Mouse (Mus musculus) splenic B cell, adult 2 months (primary cell): ENCODE results near the gene Zfp9.
A peak's percentile ranks its signal among the peaks of the same experiment; 100 is the strongest.

ENCODE experiments used
- DNase-seq: peaks from one replicate; pipeline ENCODE4 v3.0.0-alpha.2; 2011; ENCODE audit warnings: low read depth, low spot score
- H3K27me3 ChIP-seq: 2 replicates; pipeline ENCODE4 v1.6.1; 2012; ENCODE audit warnings: mild to moderate bottlenecking, low read length, moderate library complexity, mixed read lengths; ENCODE audit not compliant: control insufficient read depth, poor library complexity, insufficient read depth, severe bottlenecking
- H3K36me3 ChIP-seq: 2 replicates; pipeline ENCODE4 v1.6.1; 2012; ENCODE audit warnings: mild to moderate bottlenecking, low read length, moderate library complexity, mixed read lengths; ENCODE audit not compliant: control insufficient read depth, poor library complexity, insufficient read depth, severe bottlenecking

Zfp9 gene

GRCm38 (mm10) chr6:118478957-118479708 is at the start of gene Zfp9:
Gene Zfp9 (minus strand): TSS chr6:118479320.
- no peak for DNase-seq
- H3K27me3 ChIP-seq = no peaks in the 10 kb centered on the region
- H3K36me3 ChIP-seq = no peaks in the 10 kb centered on the region

- no peaks in the 10 kb centered on the region for H3K27me3 ChIP-seq
- no peak for DNase-seq
- H3K36me3 ChIP-seq = peaks cover 6% of the 10 kb centered on the region; the same call in 1 of the 2 replicates
Observed at GRCm38 (mm10) chr6:118520668-118521067, 41.5 kb upstream of the Zfp9 start.

- Histone ChIP-seq H3K36me3 (peaks cover 5% of the 10 kb centered on the region; the same call in 1 of the 2 replicates), H3K27me3 (no peaks in the 10 kb centered on the region)
- no peak for DNase-seq
Observed at GRCm38 (mm10) chr6:118513335-118514012, 34.4 kb upstream of the Zfp9 start.

DNA sequence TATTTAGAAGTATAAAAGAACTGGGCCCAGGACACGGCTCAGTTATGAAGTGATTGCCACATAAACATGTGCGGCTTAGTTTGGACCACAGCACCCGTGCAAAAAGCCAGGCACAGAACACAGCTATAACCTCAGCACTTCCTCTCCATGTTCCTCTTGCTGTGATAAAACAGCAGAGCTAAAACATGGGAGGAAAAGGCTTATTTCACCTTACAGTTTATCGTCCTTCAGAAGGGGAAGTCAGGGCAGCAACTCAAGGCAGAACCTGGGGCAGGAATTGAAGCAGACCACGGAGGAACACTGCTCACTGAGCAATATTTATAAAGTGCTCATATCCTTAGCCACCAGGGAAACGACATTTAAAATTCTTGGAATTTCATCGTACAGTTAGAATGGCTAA is 19.9 kb upstream of the Zfp9 start:
- no peak for DNase-seq
- Histone ChIP-seq H3K36me3 (no peaks in the 10 kb centered on the region), H3K27me3 (no peaks in the 10 kb centered on the region)

DNA sequence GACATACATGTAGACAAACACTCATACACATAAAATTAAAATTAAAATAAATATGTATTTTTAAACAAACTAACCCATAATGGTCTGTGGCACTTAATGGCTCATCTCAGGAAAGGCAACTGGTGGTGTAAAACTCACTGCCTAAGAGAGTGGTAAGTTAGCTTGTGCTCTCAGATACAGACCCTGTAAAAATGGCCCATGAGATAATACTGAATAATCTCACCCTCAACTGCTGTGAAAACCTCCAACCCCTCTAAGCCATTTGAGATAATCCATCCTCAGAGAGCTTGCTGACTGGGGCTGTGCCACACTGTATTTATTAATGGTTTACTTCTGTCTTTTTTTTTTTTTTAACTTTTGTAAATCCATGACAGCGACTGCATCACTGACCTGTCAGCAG is 3.0 kb upstream of the Zfp9 start:
- no peaks in the 10 kb centered on the region for H3K27me3 ChIP-seq
- H3K36me3 ChIP-seq = no peaks in the 10 kb centered on the region
- no peak for DNase-seq

DNA sequence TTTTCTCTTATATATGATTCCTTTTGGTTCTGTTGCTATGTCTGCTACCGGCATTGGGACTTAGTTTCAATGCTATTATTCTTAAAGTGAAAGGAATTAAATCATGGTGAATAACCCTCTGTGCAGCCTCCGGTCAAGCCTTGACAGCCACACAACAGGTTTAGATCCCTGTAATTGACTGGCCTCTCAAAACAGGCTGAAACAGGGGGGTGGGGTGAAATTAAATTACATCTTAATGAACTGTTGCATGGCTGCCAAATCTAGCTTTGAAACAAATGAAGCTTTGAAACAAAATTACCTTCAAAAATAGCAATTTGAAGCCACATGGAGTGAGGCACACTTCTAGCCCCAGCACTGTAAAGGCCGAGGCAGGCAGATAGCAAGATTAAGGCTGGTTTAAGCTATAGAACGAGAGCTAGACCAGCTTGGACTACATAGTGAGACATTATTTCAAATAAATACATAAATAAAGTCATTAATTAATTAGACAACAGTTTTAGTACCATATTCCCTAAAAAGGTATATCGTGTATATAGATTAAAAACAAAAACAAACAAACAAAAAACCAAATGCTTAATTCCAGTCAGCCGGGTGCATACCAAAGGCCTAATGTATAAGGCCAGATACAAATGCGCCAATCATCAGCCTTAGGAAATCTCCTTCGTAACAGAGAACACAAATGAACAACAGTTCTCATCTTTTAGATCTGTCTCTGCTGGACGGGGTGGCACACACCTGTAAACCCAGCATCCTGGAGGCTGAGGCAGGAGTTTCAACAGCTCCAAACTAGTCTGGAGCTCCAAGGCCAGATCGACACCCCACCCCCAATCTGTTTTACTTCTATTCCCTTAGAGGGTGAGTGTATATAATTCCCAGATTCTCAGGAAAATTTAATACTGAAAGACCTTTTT is 990 bp downstream of the Zfp9 start:
- no peak for DNase-seq
- Histone ChIP-seq H3K36me3 (no peaks in the 10 kb centered on the region), H3K27me3 (no peaks in the 10 kb centered on the region)

- Histone ChIP-seq H3K36me3 (no peaks in the 10 kb centered on the region), H3K27me3 (no peaks in the 10 kb centered on the region)
- no peak for DNase-seq
Observed at GRCm38 (mm10) chr6:118462069-118462705, 16.9 kb downstream of the Zfp9 start.

DNA sequence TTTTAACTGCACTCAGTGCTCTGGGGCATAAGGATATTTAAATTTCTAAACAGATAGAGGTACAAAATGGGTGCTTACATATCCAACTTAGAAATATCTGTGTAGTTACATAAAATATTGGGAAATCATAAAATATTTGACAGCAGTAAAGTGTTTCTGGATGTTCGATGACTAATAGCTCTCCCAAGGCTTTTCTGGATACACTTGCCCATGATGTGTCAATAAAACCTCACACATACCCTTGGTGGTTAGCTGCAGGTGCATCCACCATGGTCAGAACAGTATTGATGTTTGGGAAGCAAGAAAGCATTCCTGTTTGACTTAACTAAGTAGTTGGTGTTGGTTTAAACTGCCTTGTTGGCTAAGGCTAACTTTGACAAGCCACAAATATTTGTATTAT is 21.4 kb downstream of the Zfp9 start:
- Histone ChIP-seq H3K36me3 (no peaks in the 10 kb centered on the region), H3K27me3 (no peaks in the 10 kb centered on the region)
- no peak for DNase-seq

DNA sequence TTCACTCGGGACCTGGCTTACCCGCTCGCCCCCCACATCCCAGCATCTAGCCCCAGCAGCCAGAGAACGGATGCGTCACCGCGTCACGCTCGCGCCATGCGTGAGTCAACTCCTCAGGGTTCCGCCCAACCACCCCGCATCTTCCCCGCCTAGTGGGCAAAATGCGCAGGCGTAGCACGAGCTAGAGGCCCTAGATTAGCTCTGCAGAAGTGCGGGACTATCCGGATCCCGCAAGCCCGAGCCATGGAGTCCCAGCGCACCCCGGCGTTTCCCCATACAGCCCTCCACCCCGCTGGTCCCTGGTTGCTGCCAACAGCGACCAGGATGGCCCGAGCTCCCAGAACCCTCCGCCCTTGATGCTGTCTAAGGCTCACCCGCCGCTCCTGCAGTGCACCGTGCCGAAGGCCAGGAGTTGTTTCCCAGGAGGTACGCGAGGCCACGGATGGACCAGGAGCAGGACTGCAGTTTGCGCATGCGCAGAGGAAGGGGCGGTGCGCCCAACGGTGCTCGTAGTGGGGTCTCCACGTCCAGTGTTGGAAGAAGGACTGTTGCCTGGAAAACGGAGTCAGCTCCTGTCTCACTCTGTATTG is 24.0 kb downstream of the Zfp9 start, which contains the start of gene Zfp248:
TSS of gene Zfp248 (minus strand) at position 487 of the 590 bp plus-strand sequence.
- DNase-seq = peak; percentile 74
- Histone ChIP-seq H3K36me3 (no peaks in the 10 kb centered on the region), H3K27me3 (no peaks in the 10 kb centered on the region)

GRCm38 (mm10) chr6:118454452-118454851 is 24.7 kb downstream of the Zfp9 start:
- DNase-seq = no peak
- Histone ChIP-seq H3K36me3 (no peaks in the 10 kb centered on the region), H3K27me3 (no peaks in the 10 kb centered on the region)

- no peak for DNase-seq
- no peaks in the 10 kb centered on the region for H3K36me3 ChIP-seq
- no peaks in the 10 kb centered on the region; the same call in 1 of the 2 replicates for H3K27me3 ChIP-seq
Observed at GRCm38 (mm10) chr6:118431502-118431901, 47.6 kb downstream of the Zfp9 start.

DNA sequence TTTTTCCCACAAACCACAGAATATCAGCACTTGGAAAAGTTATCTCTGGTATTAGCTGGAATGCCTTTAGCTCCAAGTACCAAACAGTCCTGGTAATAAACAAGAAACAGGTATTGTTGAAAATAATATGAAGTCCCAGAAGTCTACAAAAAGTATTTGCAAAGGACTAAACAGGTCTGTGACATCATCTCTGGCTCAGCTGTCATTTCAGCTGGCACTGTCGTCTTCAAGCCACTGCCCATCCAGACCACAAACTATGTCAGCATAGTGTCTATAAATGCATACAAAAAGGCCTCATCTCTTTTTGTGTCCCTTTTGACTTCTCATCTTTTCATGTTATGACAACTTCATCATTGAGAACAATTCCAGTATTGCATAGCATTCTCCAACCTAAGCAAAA is 52.5 kb downstream of the Zfp9 start:
- no peaks in the 10 kb centered on the region for H3K36me3 ChIP-seq
- no peak for DNase-seq
- no peaks in the 10 kb centered on the region; the same call in 1 of the 2 replicates for H3K27me3 ChIP-seq

- no peaks in the 10 kb centered on the region for H3K27me3 ChIP-seq
Observed at GRCm38 (mm10) chr6:118419050-118419920, 59.8 kb downstream of the Zfp9 start, which contains the start of gene Bms1. Gene Bms1 (minus strand): TSS chr6:118419474.

More at GRCm38 (mm10) chr6:118419050-118419920, 59.8 kb downstream of the Zfp9 start, which contains the start of gene Bms1:
- H3K36me3 ChIP-seq = peaks cover 7% of the 10 kb centered on the region; the same call in 1 of the 2 replicates
- DNase-seq = peak; percentile 97
